Mouse (Mus musculus): ENCODE data around the gene 1600014C23Rik. TPM values are rescaled to one million over a fixed set of nuclear protein-coding genes. Genes with fewer than 3 reads are reported as not detected.

1600014C23Rik gene
- not detected in 2 replicates for polyA plus RNA-seq (2015; fragmentation: Nextera tagmentation; extraction: Ambion mirVana)

DNA sequence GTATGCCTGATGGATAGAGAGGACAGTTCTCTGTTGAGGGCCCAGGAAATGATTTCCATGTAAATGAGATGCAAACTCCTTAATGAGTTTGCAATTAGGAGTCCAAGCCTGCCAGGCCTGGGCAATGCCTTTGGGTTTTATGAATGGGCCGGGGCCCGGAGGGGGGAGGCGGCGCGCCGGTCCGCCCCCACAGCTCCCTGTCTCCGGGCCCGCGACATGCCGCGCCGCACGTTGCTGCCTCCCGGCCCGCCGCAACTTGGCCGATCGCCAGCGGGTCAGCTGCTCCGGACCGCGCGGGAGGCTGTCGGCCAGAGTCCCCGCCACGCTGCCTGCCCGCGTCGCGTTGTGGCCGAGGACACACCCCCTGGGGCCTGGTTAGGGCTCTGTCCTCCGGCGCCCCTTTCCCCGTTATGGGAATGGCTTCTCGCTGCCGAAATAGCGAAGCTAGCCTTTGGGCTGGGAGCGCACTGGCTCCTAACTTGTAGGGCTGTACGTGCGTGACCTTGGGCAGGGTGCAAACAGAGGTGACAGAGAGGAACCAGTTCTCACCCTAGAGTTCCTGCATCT is at the start of gene 1600014C23Rik:
Gene 1600014C23Rik (minus strand): TSS at position 110 of the 567 bp plus-strand sequence.
- Histone ChIP-seq H3K9me3 (ENCODE audit: low read length) (no peaks in the 10 kb centered on the region), H3K4me1 (ENCODE audit: insufficient read depth, low read depth, low read length) (peaks cover 19% of the 10 kb centered on the region; the same call in 1 of the 2 replicates), H3K27ac (ENCODE audit: low read length) (no peak within 1 kb of the TSS), H3K27me3 (replicated peaks; ENCODE audit: insufficient read depth, low read length) (0 out of 2 replicates have a peak, but pooled peaks cover 3% of the 10 kb centered on the region), H3K4me3 (ENCODE audit: low read depth, low read length) (peak within 1 kb of the TSS; percentile 19), H3K9ac (replicated peaks; ENCODE audit: low read depth) (0 out of 2 replicates have a peak within 1 kb of the TSS, but pooled peaks have one; percentile 12), H3K36me3 (ENCODE audit: insufficient read depth, low read length) (no peaks in the 10 kb centered on the region), H3K4me2 (replicated peaks; ENCODE audit: low read depth, low read length) (peak within 1 kb of the TSS; percentile 65)
- 2% methylated on average over 40 of the region's 41 CpGs for WGBS
- DNase-seq (ENCODE audit: low spot score) = peak; percentile 40
- TF ChIP-seq CTCF (IDR thresholded peaks at IDR 0.05) (no peak), EP300 (IDR thresholded peaks at IDR 0.05) (no peak)
- ATAC-seq = no peak

DNA sequence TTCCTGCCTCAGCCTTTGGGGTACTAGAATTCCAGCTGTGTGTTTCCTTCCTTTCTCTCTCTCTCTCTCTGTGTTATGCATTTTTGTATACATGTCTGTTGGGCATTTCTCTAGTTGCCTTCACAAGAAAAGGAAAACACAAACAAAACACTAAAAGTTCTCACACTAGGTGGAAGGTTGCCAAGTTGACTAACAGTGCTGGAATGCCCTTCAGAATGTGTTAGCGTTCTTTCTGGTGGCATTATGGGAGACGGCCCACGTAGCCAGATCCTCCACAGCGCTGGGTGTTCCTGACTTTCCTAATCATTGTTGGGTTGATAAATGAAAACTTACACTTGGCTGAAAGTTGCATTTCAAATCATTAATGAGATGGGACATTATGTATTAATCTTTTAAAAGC is 44.8 kb upstream of the 1600014C23Rik start:
- no peaks in the 10 kb centered on the region for H3K9me3 ChIP-seq (ENCODE audit: low read length)
- H3K4me3 ChIP-seq (ENCODE audit: low read depth, low read length) = no peak overlapping the region
- H3K9ac ChIP-seq (replicated peaks; ENCODE audit: low read depth) = no peak overlapping the region
- WGBS = 45% methylated on average over 4 of the region's 4 CpGs
- H3K4me2 ChIP-seq (replicated peaks; ENCODE audit: low read depth, low read length) = no peak overlapping the region
- DNase-seq (ENCODE audit: low spot score) (peak; percentile 24), ATAC-seq (no peak)
- H3K27me3 ChIP-seq (replicated peaks; ENCODE audit: insufficient read depth, low read length) = no peaks in the 10 kb centered on the region
- H3K27ac ChIP-seq (ENCODE audit: low read length) = no peak overlapping the region
- TF ChIP-seq EP300 (IDR thresholded peaks at IDR 0.05) (no peak), CTCF (IDR thresholded peaks at IDR 0.05) (no peak)
- no peaks in the 10 kb centered on the region for H3K4me1 ChIP-seq (ENCODE audit: insufficient read depth, low read depth, low read length)
- H3K36me3 ChIP-seq (ENCODE audit: insufficient read depth, low read length) = no peaks in the 10 kb centered on the region

DNA sequence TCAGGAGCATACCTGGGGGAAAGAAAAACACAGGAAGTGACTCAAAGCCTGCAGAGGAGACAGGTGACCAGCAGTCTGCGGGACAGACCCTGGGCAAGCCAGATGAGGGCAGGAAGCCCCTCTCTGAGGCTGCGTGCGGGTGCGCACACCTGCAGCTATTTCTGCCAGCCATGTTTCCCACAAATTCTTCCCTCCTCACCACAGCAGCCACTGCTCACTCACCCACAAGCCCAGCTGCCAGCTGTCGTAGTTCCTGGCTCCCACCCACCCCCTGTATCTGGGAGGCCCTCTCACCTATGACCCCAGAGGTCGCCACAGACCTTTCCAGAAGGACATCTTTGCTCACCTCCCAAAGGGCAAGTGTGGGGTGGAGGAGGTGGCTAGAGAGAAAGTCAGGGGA is 43.8 kb upstream of the 1600014C23Rik start:
- no peaks in the 10 kb centered on the region for H3K4me1 ChIP-seq (ENCODE audit: insufficient read depth, low read depth, low read length)
- WGBS = 75% methylated on average over 6 of the region's 6 CpGs
- H3K36me3 ChIP-seq (ENCODE audit: insufficient read depth, low read length) = no peaks in the 10 kb centered on the region
- no peak for DNase-seq (ENCODE audit: low spot score)
- TF ChIP-seq EP300 (IDR thresholded peaks at IDR 0.05) (no peak), CTCF (IDR thresholded peaks at IDR 0.05) (no peak)
- H3K4me2 ChIP-seq (replicated peaks; ENCODE audit: low read depth, low read length) = no peak overlapping the region
- no peaks in the 10 kb centered on the region for H3K9me3 ChIP-seq (ENCODE audit: low read length)
- no peak overlapping the region for H3K9ac ChIP-seq (replicated peaks; ENCODE audit: low read depth)
- no peaks in the 10 kb centered on the region for H3K27me3 ChIP-seq (replicated peaks; ENCODE audit: insufficient read depth, low read length)
- H3K27ac ChIP-seq (ENCODE audit: low read length) = no peak overlapping the region
- no peak overlapping the region for H3K4me3 ChIP-seq (ENCODE audit: low read depth, low read length)
- ATAC-seq = no peak

DNA sequence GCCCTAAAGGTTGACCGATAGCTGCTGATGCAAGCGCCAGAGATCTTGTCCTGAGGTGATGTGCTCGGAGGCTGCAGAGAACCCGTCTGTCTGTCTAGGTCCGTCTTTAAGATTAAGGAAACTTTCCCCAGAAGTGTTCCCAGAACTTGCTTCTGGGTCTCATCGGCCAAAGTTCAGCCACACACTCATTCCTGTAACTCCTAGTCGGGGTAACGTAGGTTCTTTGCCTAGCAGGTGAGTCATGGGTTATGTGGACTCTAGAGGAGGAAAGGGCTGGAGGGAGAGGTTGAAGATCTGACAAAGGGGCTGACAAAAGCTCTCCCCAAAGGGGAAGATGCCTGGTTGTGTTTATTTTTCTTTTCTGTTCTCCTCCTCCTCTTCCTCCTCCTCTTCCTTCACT is 42.5 kb upstream of the 1600014C23Rik start:
- Histone ChIP-seq H3K27me3 (replicated peaks; ENCODE audit: insufficient read depth, low read length) (no peaks in the 10 kb centered on the region), H3K36me3 (ENCODE audit: insufficient read depth, low read length) (no peaks in the 10 kb centered on the region), H3K4me1 (ENCODE audit: insufficient read depth, low read depth, low read length) (no peaks in the 10 kb centered on the region), H3K9me3 (ENCODE audit: low read length) (no peaks in the 10 kb centered on the region), H3K4me3 (ENCODE audit: low read depth, low read length) (no peak overlapping the region), H3K27ac (ENCODE audit: low read length) (no peak overlapping the region), H3K9ac (replicated peaks; ENCODE audit: low read depth) (no peak overlapping the region), H3K4me2 (replicated peaks; ENCODE audit: low read depth, low read length) (no peak overlapping the region)
- no peak for DNase-seq (ENCODE audit: low spot score)
- no peak for TF ChIP-seq EP300 (IDR thresholded peaks at IDR 0.05)
- TF ChIP-seq CTCF (IDR thresholded peaks at IDR 0.05) = no peak
- ATAC-seq = no peak
- WGBS = 87% methylated on average over 8 of the region's 8 CpGs

DNA sequence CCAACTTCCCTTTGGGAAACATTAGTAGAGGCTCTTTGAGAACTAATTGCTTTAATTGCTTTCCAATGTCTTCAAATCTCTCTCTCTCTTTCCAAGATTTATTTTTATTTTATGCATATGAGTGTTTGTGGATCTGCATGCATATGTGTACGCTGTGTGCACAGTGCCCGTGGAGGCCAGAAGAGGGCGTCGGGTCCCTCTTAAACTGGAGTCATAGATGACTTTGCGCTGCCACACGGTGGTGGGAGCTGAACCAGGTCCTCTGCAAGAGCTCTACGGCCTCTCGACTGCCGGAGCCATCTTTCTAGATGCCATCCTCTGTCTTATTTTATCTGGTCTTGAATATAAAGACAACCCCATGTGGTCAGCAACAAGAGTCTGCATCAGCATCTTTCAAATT is 41.8 kb upstream of the 1600014C23Rik start:
- Histone ChIP-seq H3K27ac (ENCODE audit: low read length) (no peak overlapping the region), H3K36me3 (ENCODE audit: insufficient read depth, low read length) (no peaks in the 10 kb centered on the region), H3K9me3 (ENCODE audit: low read length) (no peaks in the 10 kb centered on the region), H3K27me3 (replicated peaks; ENCODE audit: insufficient read depth, low read length) (no peaks in the 10 kb centered on the region), H3K4me3 (ENCODE audit: low read depth, low read length) (no peak overlapping the region), H3K4me2 (replicated peaks; ENCODE audit: low read depth, low read length) (no peak overlapping the region), H3K9ac (replicated peaks; ENCODE audit: low read depth) (no peak overlapping the region), H3K4me1 (ENCODE audit: insufficient read depth, low read depth, low read length) (no peaks in the 10 kb centered on the region)
- 87% methylated on average over 9 of the region's 9 CpGs for WGBS
- TF ChIP-seq CTCF (IDR thresholded peaks at IDR 0.05) (peak; percentile 47), EP300 (IDR thresholded peaks at IDR 0.05) (no peak)
- DNase-seq (ENCODE audit: low spot score) (no peak), ATAC-seq (no peak)

DNA sequence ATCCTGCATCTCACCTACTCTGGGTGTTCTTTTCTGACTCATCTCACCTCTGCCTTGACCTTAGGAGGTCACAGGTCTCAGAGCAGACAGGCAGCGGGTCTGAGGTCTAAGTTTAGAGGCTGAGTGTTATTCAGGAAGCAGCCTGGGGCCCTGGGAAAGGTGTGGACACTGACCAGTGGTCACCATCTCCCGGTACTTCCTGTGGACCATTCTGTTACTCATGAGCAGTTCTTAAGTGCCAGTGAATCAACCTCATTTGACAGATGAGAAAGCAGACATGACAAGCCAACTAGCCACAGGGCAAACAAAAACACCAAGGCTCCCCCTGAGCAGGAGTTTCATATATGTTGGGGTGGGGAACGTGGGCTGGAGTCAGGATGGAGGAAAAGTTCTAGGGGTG is 38.9 kb upstream of the 1600014C23Rik start:
- H3K9me3 ChIP-seq (ENCODE audit: low read length) = no peaks in the 10 kb centered on the region
- H3K27me3 ChIP-seq (replicated peaks; ENCODE audit: insufficient read depth, low read length) = no peaks in the 10 kb centered on the region

More for the DNA sequence above, 38.9 kb upstream of the 1600014C23Rik start:
- 56% methylated on average over 3 of the region's 3 CpGs for WGBS
- TF ChIP-seq EP300 (IDR thresholded peaks at IDR 0.05) (no peak), CTCF (IDR thresholded peaks at IDR 0.05) (no peak)
- DNase-seq (ENCODE audit: low spot score) (no peak), ATAC-seq (no peak)
- Histone ChIP-seq H3K27ac (ENCODE audit: low read length) (no peak overlapping the region), H3K9ac (replicated peaks; ENCODE audit: low read depth) (no peak overlapping the region), H3K36me3 (ENCODE audit: insufficient read depth, low read length) (no peaks in the 10 kb centered on the region), H3K4me3 (ENCODE audit: low read depth, low read length) (no peak overlapping the region), H3K4me1 (ENCODE audit: insufficient read depth, low read depth, low read length) (no peaks in the 10 kb centered on the region), H3K4me2 (replicated peaks; ENCODE audit: low read depth, low read length) (no peak overlapping the region)

Data from lung, postnatal 0 days (tissue).